Mouse (Mus musculus) lung, embryonic 16.5 days (tissue): ENCODE results near the gene Slc2a10. TPM values are rescaled to one million over a fixed set of nuclear protein-coding genes. Genes with fewer than 3 reads are reported as not detected.

Source experiments
- ATAC-seq: fragments of 200-750 bp; cut with Nextera tagmentation; 2 replicates; pipeline ENCODE4 v1.8.0; 2017; ENCODE audit warnings: low read depth, mild to moderate bottlenecking, moderate library complexity
- H3K27ac ChIP-seq: fragments of 300-500 bp; sonication (generic); 2 replicates; pipeline ENCODE4 v1.5.1; 2014; ENCODE audit warnings: mild to moderate bottlenecking, control low read depth, low read length
- H3K27me3 ChIP-seq: fragments of 300-500 bp; sonication (generic); 2 replicates; pipeline ENCODE4 v1.6.1; 2014; ENCODE audit warnings: low read depth, low read length, mixed read lengths; ENCODE audit not compliant: control insufficient read depth, insufficient read depth
- H3K36me3 ChIP-seq: fragments of 300-500 bp; sonication (generic); 2 replicates; pipeline ENCODE4 v1.6.1; 2014; ENCODE audit warnings: low read length; ENCODE audit not compliant: control insufficient read depth, insufficient read depth
- H3K4me1 ChIP-seq: fragments of 300-500 bp; sonication (generic); replicated peaks from 2 replicates; pipeline ENCODE4 v1.6.1; 2014; ENCODE audit warnings: low read length, mixed read lengths; ENCODE audit not compliant: control insufficient read depth, insufficient read depth
- H3K4me2 ChIP-seq: fragments of 300-500 bp; sonication (generic); 2 replicates; pipeline ENCODE4 v1.6.1; 2014; ENCODE audit warnings: low read depth, low read length, control low read depth
- H3K4me3 ChIP-seq: fragments of 300-500 bp; sonication (generic); 2 replicates; pipeline ENCODE4 v1.5.1; 2014; ENCODE audit warnings: mild to moderate bottlenecking, low read length, control low read depth
- H3K9ac ChIP-seq: fragments of 300-500 bp; sonication (generic); 2 replicates; pipeline ENCODE4 v1.6.1; 2014; ENCODE audit warnings: low read length, control low read depth
- H3K9me3 ChIP-seq: fragments of 300-500 bp; sonication (generic); 2 replicates; pipeline ENCODE4 v1.6.1; 2016; ENCODE audit warnings: low read length; ENCODE audit not compliant: control insufficient read depth
- WGBS: fragments of 180-500 bp; shearing (Covaris S2); extraction: QIAGEN DNeasy Blood & Tissue Kit; methylation state at CpG from one replicate; pipeline ENCODE4 v1.1.7; 2014; 5-methylcytosine and 5-hydroxymethylcytosine counted together
- polyA plus RNA-seq: library from polyadenylated mRNA; unstranded; fragments of >200 nt; fragmentation: Nextera tagmentation; extraction: Ambion mirVana; gene quantifications from 2 replicates; pipeline ENCODE4 v1.2.1, GENCODE M21; 2015

The Slc2a10 gene
- 12.7 and 13.1 TPM in 2 replicates for polyA plus RNA-seq

DNA sequence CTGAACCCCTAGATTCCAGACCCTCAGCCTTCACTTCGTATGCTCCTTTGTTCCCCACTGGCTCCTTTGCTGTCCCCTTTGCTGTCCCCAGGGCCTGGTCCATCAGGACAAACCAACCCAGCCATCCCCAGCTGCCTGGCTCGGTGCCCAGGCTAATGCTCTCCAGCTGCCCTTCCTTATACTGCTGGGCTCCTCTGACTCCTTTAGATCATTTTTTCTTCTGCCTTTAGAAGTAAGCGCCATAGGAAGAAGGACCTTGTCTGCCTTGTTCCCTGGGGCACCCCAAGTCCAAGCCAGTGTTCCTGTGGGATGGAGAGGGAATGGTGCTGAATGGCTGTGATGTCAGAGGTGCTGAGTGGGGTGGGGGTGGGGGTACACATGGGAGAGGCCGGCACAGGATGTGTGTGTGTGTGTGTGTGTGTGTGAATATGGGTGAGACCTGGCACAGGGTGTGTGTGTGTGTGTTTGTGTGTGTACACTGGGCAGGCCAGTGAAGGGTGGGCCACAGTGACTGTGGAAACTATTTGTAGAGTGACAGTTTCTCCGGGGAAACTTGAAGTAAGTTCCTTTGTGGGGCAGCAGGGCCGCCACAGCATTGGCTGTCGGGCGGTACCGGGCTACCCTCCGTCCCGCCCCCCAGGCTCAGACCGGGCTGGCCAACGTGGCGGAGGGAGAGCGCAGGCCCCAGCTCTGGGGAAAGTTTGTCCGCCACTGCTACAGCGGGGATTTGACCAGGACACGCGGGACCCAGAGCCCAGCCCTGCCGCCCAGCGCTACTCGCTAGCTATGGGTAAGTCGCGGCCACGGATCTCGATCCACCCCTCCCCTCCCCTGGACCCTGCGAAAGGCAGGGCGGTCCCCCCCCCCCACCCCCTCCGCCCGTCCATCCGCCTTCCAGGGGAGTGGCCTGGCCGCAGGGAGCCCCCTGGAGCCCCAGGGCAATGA, at the start of gene Slc2a10:
Gene Slc2a10, plus strand, starts transcription at position 529 of the 945 bp plus-strand sequence.
- H3K27me3 ChIP-seq = no peaks in the 10 kb centered on the region
- WGBS = 1% methylated on average over 24 of the region's 32 CpGs
- peak within 1 kb of the TSS; percentile 75 for H3K4me2 ChIP-seq
- ATAC-seq = peak; percentile 86
- no peaks in the 10 kb centered on the region for H3K9me3 ChIP-seq
- peak within 1 kb of the TSS; percentile 53 for H3K27ac ChIP-seq
- no peaks in the 10 kb centered on the region for H3K36me3 ChIP-seq
- H3K4me1 ChIP-seq = peaks cover 28% of the 10 kb centered on the region
- peak within 1 kb of the TSS; percentile 72 for H3K9ac ChIP-seq
- peak within 1 kb of the TSS; percentile 50 for H3K4me3 ChIP-seq

DNA sequence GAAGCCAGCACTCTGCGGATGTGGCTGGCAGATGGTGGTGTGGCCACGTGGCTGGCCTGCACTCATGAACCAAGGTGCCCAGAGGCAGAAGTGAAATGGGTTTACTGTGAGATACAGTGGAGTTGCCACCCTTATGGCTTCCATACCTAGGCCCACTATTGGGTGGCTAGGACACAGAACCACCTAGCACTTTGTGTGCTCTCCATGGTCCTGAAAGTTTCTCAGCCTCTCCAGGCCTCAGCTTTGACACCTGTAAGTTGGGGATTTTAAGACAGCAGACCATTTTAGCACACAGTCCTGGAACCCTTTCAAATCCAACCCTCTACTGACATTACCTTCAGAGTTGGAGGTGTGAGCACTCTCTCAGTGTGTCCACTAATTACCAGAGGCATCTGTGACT, 46.9 kb upstream of the Slc2a10 start:
- WGBS = 49% methylated on average over 2 of the region's 2 CpGs
- ATAC-seq = no peak
- H3K9ac ChIP-seq = no peak overlapping the region
- no peaks in the 10 kb centered on the region for H3K27me3 ChIP-seq
- no peak overlapping the region for H3K4me2 ChIP-seq
- no peak overlapping the region for H3K27ac ChIP-seq
- no peaks in the 10 kb centered on the region for H3K4me1 ChIP-seq
- no peaks in the 10 kb centered on the region for H3K9me3 ChIP-seq
- no peak overlapping the region for H3K4me3 ChIP-seq
- no peaks in the 10 kb centered on the region for H3K36me3 ChIP-seq

- no peak overlapping the region for H3K27ac ChIP-seq
- no peak overlapping the region for H3K4me3 ChIP-seq
- no peaks in the 10 kb centered on the region for H3K27me3 ChIP-seq
- H3K9ac ChIP-seq = no peak overlapping the region
- 59% methylated on average over 5 of the region's 5 CpGs for WGBS
- no peaks in the 10 kb centered on the region for H3K9me3 ChIP-seq
- no peak for ATAC-seq
- no peaks in the 10 kb centered on the region for H3K4me1 ChIP-seq
- H3K36me3 ChIP-seq = no peaks in the 10 kb centered on the region
- H3K4me2 ChIP-seq = no peak overlapping the region
Measured at GRCm38 (mm10) chr2:165458189-165458588, 45.4 kb upstream of the Slc2a10 start.

DNA sequence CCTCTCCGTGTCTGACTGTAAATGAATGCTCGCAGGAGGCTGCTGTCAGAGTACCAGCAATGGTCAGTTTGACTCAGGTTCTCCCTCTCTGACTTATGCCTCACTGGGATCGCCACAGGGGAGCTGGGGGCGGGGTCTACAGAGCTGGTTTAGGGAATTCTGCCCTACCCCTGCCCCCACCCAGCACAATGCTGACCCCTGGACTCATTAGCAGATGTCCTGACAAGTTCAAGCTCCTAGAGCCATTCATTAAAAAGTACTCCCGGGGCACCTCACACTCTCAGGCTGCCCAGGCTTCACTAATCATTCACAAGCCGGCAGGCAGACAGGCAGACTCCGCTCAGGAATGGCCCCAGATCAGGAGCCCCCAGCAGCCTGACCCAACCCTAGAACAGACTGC, 43.9 kb upstream of the Slc2a10 start:
- H3K4me3 ChIP-seq = no peak overlapping the region
- 11% methylated on average over 7 of the region's 7 CpGs for WGBS
- no peak for ATAC-seq

GRCm38 (mm10) chr2:165467824-165468452, 35.6 kb upstream of the Slc2a10 start:
- Histone ChIP-seq H3K4me2 (no peak overlapping the region), H3K27me3 (peaks cover 10% of the 10 kb centered on the region), H3K27ac (no peak overlapping the region), H3K9me3 (no peaks in the 10 kb centered on the region), H3K36me3 (no peaks in the 10 kb centered on the region), H3K9ac (no peak overlapping the region), H3K4me1 (peaks cover 6% of the 10 kb centered on the region; the same call in 1 of the 2 replicates), H3K4me3 (no peak overlapping the region)
- WGBS = 28% methylated on average over 15 of the region's 15 CpGs
- ATAC-seq = peak; percentile 72; the same call in 1 of the 2 replicates

More for the DNA sequence above, 43.9 kb upstream of the Slc2a10 start:
- no peaks in the 10 kb centered on the region for H3K9me3 ChIP-seq
- no peaks in the 10 kb centered on the region for H3K27me3 ChIP-seq
- H3K9ac ChIP-seq = no peak overlapping the region
- H3K4me1 ChIP-seq = no peaks in the 10 kb centered on the region
- no peak overlapping the region for H3K4me2 ChIP-seq
- no peak overlapping the region for H3K27ac ChIP-seq
- no peaks in the 10 kb centered on the region for H3K36me3 ChIP-seq

DNA sequence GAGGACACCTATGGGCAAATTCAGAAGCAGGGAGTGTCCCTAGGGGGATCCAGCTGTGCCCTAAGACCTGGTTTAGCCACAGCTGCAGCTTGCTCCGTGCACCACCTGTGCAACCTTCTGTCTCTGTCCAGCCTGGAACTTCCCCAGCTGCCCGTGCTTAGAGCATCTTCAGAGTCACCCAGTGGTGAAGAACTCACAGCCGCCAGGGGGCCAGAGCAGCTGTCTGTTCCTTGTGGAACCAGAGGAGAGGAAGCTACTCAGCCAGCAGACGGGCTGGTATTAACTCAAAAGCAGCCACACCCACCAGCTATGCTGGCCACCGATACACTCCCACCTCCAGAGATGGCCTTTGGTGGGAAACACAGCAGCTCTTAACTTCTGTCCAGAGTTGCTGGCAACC, 33.4 kb upstream of the Slc2a10 start:
- no peaks in the 10 kb centered on the region for H3K9me3 ChIP-seq
- WGBS = 21% methylated on average over 5 of the region's 5 CpGs
- H3K4me3 ChIP-seq = no peak overlapping the region
- no peak overlapping the region for H3K9ac ChIP-seq
- no peak overlapping the region for H3K27ac ChIP-seq
- no peak for ATAC-seq
- no peaks in the 10 kb centered on the region for H3K36me3 ChIP-seq
- H3K4me2 ChIP-seq = no peak overlapping the region
- peaks cover 6% of the 10 kb centered on the region; the same call in 1 of the 2 replicates for H3K4me1 ChIP-seq
- peaks cover 18% of the 10 kb centered on the region for H3K27me3 ChIP-seq

GRCm38 (mm10) chr2:165471943-165472342, 31.6 kb upstream of the Slc2a10 start:
- no peak overlapping the region for H3K4me3 ChIP-seq
- peaks cover 18% of the 10 kb centered on the region for H3K27me3 ChIP-seq
- no peaks in the 10 kb centered on the region for H3K9me3 ChIP-seq
- H3K27ac ChIP-seq = no peak overlapping the region
- H3K36me3 ChIP-seq = no peaks in the 10 kb centered on the region
- no peak for ATAC-seq
- H3K4me1 ChIP-seq = peaks cover 6% of the 10 kb centered on the region; the same call in 1 of the 2 replicates
- H3K9ac ChIP-seq = no peak overlapping the region
- 51% methylated on average over 11 of the region's 11 CpGs for WGBS
- no peak overlapping the region for H3K4me2 ChIP-seq

- ATAC-seq = peak; percentile 46; the same call in 1 of the 2 replicates
- H3K4me1 ChIP-seq = peaks cover 3% of the 10 kb centered on the region; the same call in 1 of the 2 replicates
- H3K4me3 ChIP-seq = peak within 1 kb of the TSS; percentile 19
- peak within 1 kb of the TSS; percentile 39 for H3K4me2 ChIP-seq
- WGBS = 3% methylated on average over 35 of the region's 35 CpGs
- H3K27me3 ChIP-seq = peaks cover 18% of the 10 kb centered on the region
- H3K27ac ChIP-seq = no peak within 1 kb of the TSS
- H3K9me3 ChIP-seq = no peaks in the 10 kb centered on the region
- H3K9ac ChIP-seq = peak within 1 kb of the TSS; percentile 13; the same call in 1 of the 2 replicates
- no peaks in the 10 kb centered on the region for H3K36me3 ChIP-seq
Measured at GRCm38 (mm10) chr2:165473003-165473402, 30.6 kb upstream of the Slc2a10 start, which contains the start of gene Slc13a3. Gene Slc13a3 (minus strand): TSS chr2:165473230.

GRCm38 (mm10) chr2:165475412-165475811, 28.2 kb upstream of the Slc2a10 start:
- H3K27me3 ChIP-seq = peaks cover 18% of the 10 kb centered on the region
- H3K9ac ChIP-seq = no peak overlapping the region
- no peak overlapping the region for H3K4me2 ChIP-seq
- ATAC-seq = no peak
- H3K9me3 ChIP-seq = no peaks in the 10 kb centered on the region
- WGBS = 75% methylated on average over 7 of the region's 7 CpGs
- H3K4me3 ChIP-seq = no peak overlapping the region
- H3K36me3 ChIP-seq = no peaks in the 10 kb centered on the region
- peaks cover 3% of the 10 kb centered on the region; the same call in 1 of the 2 replicates for H3K4me1 ChIP-seq
- no peak overlapping the region for H3K27ac ChIP-seq
